Mouse (Mus musculus) stomach, postnatal 0 days (tissue): ENCODE measurements around the gene Gon7.

Experiments
- CTCF ChIP-seq: IDR thresholded peaks from 2 replicates; pipeline ENCODE4 v1.5.1; 2016; ENCODE audit warnings: antibody characterized with exemption, low read depth, mild to moderate bottlenecking, moderate library complexity
- EP300 ChIP-seq: optimal IDR thresholded peaks from 2 replicates; pipeline ENCODE3; 2016; ENCODE audit warnings: antibody characterized with exemption

- no peak for TF ChIP-seq CTCF
- no peak for TF ChIP-seq EP300
Measured at GRCm38 (mm10) chr12:102713153-102713865, 44.3 kb downstream of the Gon7 start.
